Mouse (Mus musculus) left cerebral cortex, postnatal 36 days (tissue): ENCODE measurements around the gene Eed. TPM values are rescaled to one million over a fixed set of nuclear protein-coding genes. Genes with fewer than 3 reads are reported as not detected.
"Not testable (repeated sequence)": the region's sequence is repeated elsewhere in the genome, so short reads cannot be mapped to it uniquely, and the experiment has no call there.

Source experiments
- DNase-seq, 2 experiments: peaks; one replicate each; pipeline ENCODE4 v3.0.0; 2021 to 2022; ENCODE audit warnings: low spot score in 2 of 2, mixed read lengths in 1 of 2
- intact Hi-C: fragments of 180-260 bp; cut with DNase I; formaldehyde crosslinking; loops from one replicate; pipeline ENCODE4 v1.15.1; 2025
- total RNA-seq, 2 experiments: library from RNA; stranded (reverse); gene quantifications; 2 replicates each; pipeline ENCODE4 v1.2.3; 2021

Eed gene
- 10 to 100 TPM; 27.6 to 47.0 TPM for total RNA-seq

GRCm38 (mm10) chr7:89980485-89981422, at the start of gene Eed:
Gene Eed, minus strand, starts transcription at chr7:89980983.
- intact Hi-C loops: loop anchor here (5.0 to 10.0 kb wide), 2 partner anchors 152 to 444 kb away; partner anchors contain the start of genes Ccdc89 and Picalm

GRCm38 (mm10) chr7:90029548-90030485, 49.0 kb upstream of the Eed start:
- intact Hi-C loops: loop anchor here (5.0 kb wide), 1 partner anchor 102 kb away; the partner anchor contains the start of gene Picalm
- no peak for DNase-seq

More at GRCm38 (mm10) chr7:89980485-89981422, at the start of gene Eed:
- DNase-seq: peak; percentile 93 to 94

GRCm38 (mm10) chr7:90028888-90029547, 48.2 kb upstream of the Eed start:
- intact Hi-C loops: loop anchor here (5.0 kb wide), 1 partner anchor 103 kb away; the partner anchor contains the start of gene Picalm
- DNase-seq: peak; percentile 42 to 45

- intact Hi-C loops: loop anchor here (5.0 kb wide), 1 partner anchor 107 kb away; the partner anchor contains the start of gene Picalm
- DNase-seq: no peak
Observed at GRCm38 (mm10) chr7:90024975-90025374, 44.2 kb upstream of the Eed start.

- DNase-seq: no peak
Observed at GRCm38 (mm10) chr7:90022974-90023707, 42.4 kb upstream of the Eed start.

GRCm38 (mm10) chr7:90020331-90020730, 39.5 kb upstream of the Eed start:
- DNase-seq: no peak
- intact Hi-C loops: no loop called here

More at GRCm38 (mm10) chr7:90022974-90023707, 42.4 kb upstream of the Eed start:
- intact Hi-C loops: no loop called here

GRCm38 (mm10) chr7:90019570-90019969, 38.8 kb upstream of the Eed start:
- intact Hi-C loops: no loop called here
- DNase-seq: no peak

- no peak for DNase-seq
- intact Hi-C loops: no loop called here
Observed at GRCm38 (mm10) chr7:90016930-90017588, 36.3 kb upstream of the Eed start.

GRCm38 (mm10) chr7:90016459-90016858, 35.7 kb upstream of the Eed start:
- intact Hi-C loops: no loop called here
- DNase-seq: no peak

GRCm38 (mm10) chr7:90006667-90007653, 26.2 kb upstream of the Eed start:
- intact Hi-C loops: no loop called here
- DNase-seq: no peak

GRCm38 (mm10) chr7:90004781-90005180, 24.0 kb upstream of the Eed start:
- DNase-seq: no peak
- intact Hi-C loops: no loop called here

GRCm38 (mm10) chr7:90002375-90002774, 21.6 kb upstream of the Eed start:
- no peak for DNase-seq
- intact Hi-C loops: no loop called here

- no peak for DNase-seq
- intact Hi-C loops: loop anchor here (5.0 to 10.0 kb wide), 2 partner anchors 153 to 405 kb away; no protein-coding TSS in a partner anchor
Observed at GRCm38 (mm10) chr7:89999491-89999890, 18.7 kb upstream of the Eed start.

GRCm38 (mm10) chr7:89998624-89999006, 17.8 kb upstream of the Eed start:
- intact Hi-C loops: loop anchor here (1.0 to 10.0 kb wide), 3 partner anchors 154 to 406 kb away; partner anchors contain the start of gene Ccdc83
- no peak for DNase-seq

GRCm38 (mm10) chr7:89998006-89998623, 17.3 kb upstream of the Eed start:
- peak in 1 of 2 experiments; percentile 14 for DNase-seq
- intact Hi-C loops: loop anchor here (1.0 to 10.0 kb wide), 3 partner anchors 154 to 407 kb away; partner anchors contain the start of gene Ccdc83

GRCm38 (mm10) chr7:89997526-89997925, 16.7 kb upstream of the Eed start:
- intact Hi-C loops: loop anchor here (5.0 to 10.0 kb wide), 2 partner anchors 155 to 407 kb away; no protein-coding TSS in a partner anchor
- not testable (repeated sequence) for DNase-seq
